Comparison of ENCODE assay signal across 8 mouse cellular contexts in genomic region chr10:63428243-63429022, GRCm38 (mm10). TPM values are rescaled to one million over a fixed set of nuclear protein-coding genes. Genes with fewer than 3 reads are reported as not detected.
DNase-seq lines count a peak whose midpoint lies in the region; ATAC-seq and TF ChIP-seq lines count a peak whose summit lies in the region.

No protein-coding gene starts in this region.

- H3K9ac ChIP-seq in forebrain, embryonic 16.5 days (replicated peaks; ENCODE audit: low read depth, low read length) = peak overlapping the region; percentile 50
- H3K9ac ChIP-seq in liver, embryonic 11.5 days (ENCODE audit: low read depth, low read length) = peak overlapping the region; percentile 61

- H3K4me1 ChIP-seq in forebrain, embryonic 16.5 days (replicated peaks; ENCODE audit: control insufficient read depth, insufficient read depth, low read length) = peaks cover 3% of the 10 kb centered on the region; the same call in 1 of the 2 replicates
- peaks cover 4% of the 10 kb centered on the region; the same call in 1 of the 2 replicates for H3K4me1 ChIP-seq in liver, embryonic 11.5 days (replicated peaks; ENCODE audit: control insufficient read depth, insufficient read depth, low read length)

- peak; percentile 10 to 19 for DNase-seq in urinary bladder, adult 18-20 months (ENCODE audit: low spot score in 2 of 2)
- no peak for DNase-seq in urinary bladder, postnatal 10 days (ENCODE audit: low spot score)
- DNase-seq in cerebellum, adult 18-20 months = peak; percentile 38 to 43
- DNase-seq in induced T-regulatory cell, adult 2 months (ENCODE audit: low read depth) = peak; percentile 80
- DNase-seq in liver, embryonic 11.5 days (ENCODE audit: low spot score) = peak; percentile 54
- peak; percentile 65 for DNase-seq in thymus, postnatal 0 days (ENCODE audit: low spot score)

- no peak for ATAC-seq in forebrain, embryonic 16.5 days
- no peak for ATAC-seq in liver, embryonic 11.5 days (replicated peaks; ENCODE audit: low FRiP score)

- no peak overlapping the region for H3K27ac ChIP-seq in forebrain, embryonic 16.5 days (ENCODE audit: low read length)
- no peak overlapping the region for H3K27ac ChIP-seq in liver, embryonic 11.5 days (ENCODE audit: low read depth, low read length)

- H3K9me3 ChIP-seq in forebrain, embryonic 16.5 days (ENCODE audit: control insufficient read depth, low read length) = no peaks in the 10 kb centered on the region
- no peaks in the 10 kb centered on the region for H3K9me3 ChIP-seq in liver, embryonic 11.5 days (ENCODE audit: control insufficient read depth, low read length)

- 24% methylated on average over 19 of the region's 19 CpGs for WGBS in forebrain, embryonic 16.5 days
- 21% methylated on average over 19 of the region's 19 CpGs for WGBS in liver, embryonic 11.5 days

- no peak for TF ChIP-seq POLR2A in myocyte (IDR thresholded peaks at IDR 0.05; ENCODE audit: insufficient read length, low read depth)

- H3K36me3 ChIP-seq in forebrain, embryonic 16.5 days (ENCODE audit: control insufficient read depth, insufficient read depth) = no peaks in the 10 kb centered on the region
- H3K36me3 ChIP-seq in liver, embryonic 11.5 days (ENCODE audit: control insufficient read depth, insufficient read depth, low read length) = no peaks in the 10 kb centered on the region
- H3K36me3 ChIP-seq in myocyte (ENCODE audit: control insufficient read depth, insufficient read depth) = no peaks in the 10 kb centered on the region

- peak overlapping the region; percentile 79 for H3K4me2 ChIP-seq in forebrain, embryonic 16.5 days (ENCODE audit: low read length)
- peak overlapping the region; percentile 90 for H3K4me2 ChIP-seq in liver, embryonic 11.5 days
- H3K4me2 ChIP-seq in myocyte (ENCODE audit: low read depth) = peak overlapping the region; percentile 99

- H3ac ChIP-seq in myocyte (ENCODE audit: control insufficient read depth, insufficient read length) = no peak overlapping the region

- H3K4me3 ChIP-seq in forebrain, embryonic 16.5 days (replicated peaks; ENCODE audit: low read length) = peak overlapping the region; percentile 89
- peak overlapping the region; percentile 82 for H3K4me3 ChIP-seq in liver, embryonic 11.5 days (ENCODE audit: low read depth, low read length)
- H3K4me3 ChIP-seq in myocyte = peak overlapping the region; percentile 70

- H3K27me3 ChIP-seq in forebrain, embryonic 16.5 days (replicated peaks; ENCODE audit: control insufficient read depth, insufficient read depth, low read length) = no peaks in the 10 kb centered on the region
- H3K27me3 ChIP-seq in liver, embryonic 11.5 days (replicated peaks; ENCODE audit: control insufficient read depth, insufficient read depth, low read length) = no peaks in the 10 kb centered on the region
- no peaks in the 10 kb centered on the region for H3K27me3 ChIP-seq in myocyte (ENCODE audit: control insufficient read depth, insufficient read depth, insufficient read length)

- H3K79me2 ChIP-seq in myocyte (ENCODE audit: control insufficient read depth, insufficient read depth) = no peaks in the 10 kb centered on the region

TF ChIP-seq in myocyte, 11 proteins besides CTCF, POLR2A, EP300 and RAD21:
- TF ChIP-seq CEBPB (IDR thresholded peaks at IDR 0.05; ENCODE audit: insufficient read depth, poor library complexity, severe bottlenecking) = no peak
- no peak for TF ChIP-seq TCF12 (IDR thresholded peaks at IDR 0.05; ENCODE audit: insufficient read depth, poor library complexity, severe bottlenecking)
- TF ChIP-seq MYOG (IDR thresholded peaks at IDR 0.05; ENCODE audit: control insufficient read depth in 1 of 3, insufficient read depth in 1 of 3, insufficient read length in 2 of 3, low read depth in 2 of 3) = no peak
- no peak for TF ChIP-seq TCF3 (IDR thresholded peaks at IDR 0.05; ENCODE audit: insufficient read length, low read depth)
- no peak for TF ChIP-seq E2F4 (IDR thresholded peaks at IDR 0.05; ENCODE audit: insufficient read depth)
- no peak for TF ChIP-seq MYOD1 (IDR thresholded peaks at IDR 0.05; ENCODE audit: control insufficient read depth in 1 of 3, insufficient read length in 2 of 3, low read depth in 2 of 3)
- no peak for TF ChIP-seq SRF (IDR thresholded peaks at IDR 0.05; ENCODE audit: control insufficient read depth, insufficient read length, low read depth)
- no peak for TF ChIP-seq REST (IDR thresholded peaks at IDR 0.05; ENCODE audit: insufficient read depth, insufficient read length)
- no peak for TF ChIP-seq POLR2AphosphoS2 (IDR thresholded peaks at IDR 0.05; ENCODE audit: insufficient read length, low read depth)
- no peak for TF ChIP-seq USF1 (IDR thresholded peaks at IDR 0.05; ENCODE audit: low read depth)
- no peak for TF ChIP-seq MAX (IDR thresholded peaks at IDR 0.05; ENCODE audit: low read depth)

RNA-seq across cellular contexts. Expression of gene Ctnna3, which starts 1.5 kb away (rescaled TPM):
- polyA plus RNA-seq in forebrain, embryonic 16.5 days (2015; fragmentation: Nextera tagmentation; extraction: Ambion mirVana) = 0.81 and 1.1 TPM in 2 replicates
- 0.30 and 0.40 TPM in 2 replicates for polyA plus RNA-seq in liver, embryonic 11.5 days (2014; fragmentation: Nextera tagmentation; extraction: Ambion mirVana)
- polyA plus RNA-seq in myocyte (2012; fragmentation: generic; extraction: Trizol) = 0.17 TPM
- polyA plus RNA-seq in thymus, postnatal 0 days (2015; fragmentation: Nextera tagmentation; extraction: Ambion mirVana) = 0.36 and 0.48 TPM in 2 replicates

RNA-seq across cellular contexts. Expression of gene Gm7075, which starts 6.8 kb away (rescaled TPM):
- polyA plus RNA-seq in forebrain, embryonic 16.5 days (2015; fragmentation: Nextera tagmentation; extraction: Ambion mirVana) = not detected in 2 replicates
- not detected in 2 replicates for polyA plus RNA-seq in liver, embryonic 11.5 days (2014; fragmentation: Nextera tagmentation; extraction: Ambion mirVana)
- not detected for polyA plus RNA-seq in myocyte (2012; fragmentation: generic; extraction: Trizol)
- not detected in 2 replicates for polyA plus RNA-seq in thymus, postnatal 0 days (2015; fragmentation: Nextera tagmentation; extraction: Ambion mirVana)

RNA-seq across cellular contexts. Expression of gene Dnajc12, which starts 46.2 kb away (rescaled TPM):
- polyA plus RNA-seq in forebrain, embryonic 16.5 days (2015; fragmentation: Nextera tagmentation; extraction: Ambion mirVana) = 6.9 and 7.3 TPM in 2 replicates
- polyA plus RNA-seq in liver, embryonic 11.5 days (2014; fragmentation: Nextera tagmentation; extraction: Ambion mirVana) = 18.7 and 19.5 TPM in 2 replicates
- polyA plus RNA-seq in myocyte (2012; fragmentation: generic; extraction: Trizol) = 2.4 TPM
- polyA plus RNA-seq in thymus, postnatal 0 days (2015; fragmentation: Nextera tagmentation; extraction: Ambion mirVana) = 10.7 and 11.1 TPM in 2 replicates

RNA-seq across cellular contexts. Expression of gene Sirt1, which starts 46.9 kb away (rescaled TPM):
- polyA plus RNA-seq in forebrain, embryonic 16.5 days (2015; fragmentation: Nextera tagmentation; extraction: Ambion mirVana) = 4.2 and 5.2 TPM in 2 replicates
- polyA plus RNA-seq in liver, embryonic 11.5 days (2014; fragmentation: Nextera tagmentation; extraction: Ambion mirVana) = 7.0 and 7.9 TPM in 2 replicates
- 2.4 TPM for polyA plus RNA-seq in myocyte (2012; fragmentation: generic; extraction: Trizol)
- polyA plus RNA-seq in thymus, postnatal 0 days (2015; fragmentation: Nextera tagmentation; extraction: Ambion mirVana) = 8.6 and 9.5 TPM in 2 replicates
